Mouse (Mus musculus): ENCODE measurements at regions not wholly inside any gene's neighbourhood (a gene's known extent, or its start where the extent isn't known, plus 50 kb on each side); places are given as distances from the start of the nearest gene placed in this dataset.
A peak's percentile ranks its signal among the peaks of the same experiment; 100 is the strongest.

- peak in 1 of 2 experiments; percentile 9 for DNase-seq
These were observed 84.5 kb downstream of the Gadd45g start for GRCm38 (mm10) chr13:51930931-51931330.

DNA sequence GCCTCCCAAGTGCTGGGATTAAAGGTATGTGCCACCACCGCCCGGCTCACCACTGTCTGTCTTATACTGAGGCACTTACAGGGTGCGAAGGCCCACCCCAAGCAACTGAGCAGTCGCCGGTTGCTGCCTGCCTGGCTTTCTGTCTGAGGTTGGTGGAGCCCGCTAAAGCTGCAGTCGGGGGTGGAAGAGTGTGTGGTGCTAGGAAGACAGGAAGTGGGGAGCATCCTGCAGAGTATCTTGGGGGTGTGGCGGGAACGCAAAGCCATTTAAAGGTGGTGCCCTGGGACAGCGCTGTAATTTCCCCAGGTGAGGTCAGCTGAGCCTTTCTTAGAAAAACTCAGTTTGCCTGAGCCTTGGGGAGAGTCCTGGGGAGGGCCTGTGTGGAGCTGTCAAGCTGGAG, 89.3 kb downstream of the Gadd45g start:
- DNase-seq: no peak

- no peak for DNase-seq
These were observed 90.0 kb downstream of the Gadd45g start for GRCm38 (mm10) chr13:51936441-51936840.

GRCm38 (mm10) chr13:51937898-51938297, 91.4 kb downstream of the Gadd45g start:
- DNase-seq: no peak

GRCm38 (mm10) chr13:51939262-51939661, 92.8 kb downstream of the Gadd45g start:
- DNase-seq: no peak

DNA sequence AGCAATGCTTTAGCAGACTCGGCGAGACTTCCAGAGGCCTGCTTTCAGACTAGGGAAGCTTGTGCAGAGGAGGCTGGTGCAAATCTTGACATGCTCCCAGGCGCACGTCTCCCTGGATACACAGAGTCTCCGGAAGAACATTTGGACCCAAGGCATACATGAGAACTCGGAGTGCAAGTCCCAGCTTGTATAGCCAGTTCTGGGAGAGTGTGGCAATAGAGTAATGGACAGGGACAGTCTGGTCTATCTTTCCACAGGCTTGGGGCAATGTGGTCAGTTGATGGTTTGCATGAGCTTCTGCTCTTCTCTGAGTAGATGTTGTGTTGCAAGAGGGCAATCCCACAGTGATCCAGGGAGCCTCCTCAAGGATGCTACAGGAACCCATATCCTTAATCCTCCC, 93.2 kb downstream of the Gadd45g start:
- no peak for DNase-seq

- no peak for DNase-seq
These were observed 99.7 kb downstream of the Gadd45g start for GRCm38 (mm10) chr13:51946171-51946570.

GRCm38 (mm10) chr13:51948896-51949295, 102.4 kb downstream of the Gadd45g start:
- DNase-seq: no peak

- DNase-seq: no peak
These were observed 105.1 kb downstream of the Gadd45g start for GRCm38 (mm10) chr13:51951506-51952038.

DNA sequence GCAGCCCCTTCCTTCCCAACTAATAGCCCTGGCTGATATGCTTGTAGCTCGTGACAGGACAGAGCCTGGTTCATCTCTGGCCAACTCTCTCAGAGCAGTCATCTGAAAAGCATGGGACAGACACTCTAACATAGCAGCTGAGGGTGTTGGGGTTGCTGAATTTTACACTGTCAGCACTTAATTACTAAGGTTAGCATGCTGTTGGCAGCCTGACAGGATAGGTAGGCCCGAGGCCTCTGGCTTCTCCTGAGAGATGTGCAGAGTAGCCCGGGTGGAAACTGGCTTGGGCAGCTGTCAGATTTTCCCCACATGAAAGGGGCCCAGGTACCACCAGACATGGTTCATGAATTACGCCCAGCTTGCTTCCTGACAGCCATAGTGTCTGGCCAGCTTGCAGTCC, 106.6 kb downstream of the Gadd45g start:
- DNase-seq: no peak

DNA sequence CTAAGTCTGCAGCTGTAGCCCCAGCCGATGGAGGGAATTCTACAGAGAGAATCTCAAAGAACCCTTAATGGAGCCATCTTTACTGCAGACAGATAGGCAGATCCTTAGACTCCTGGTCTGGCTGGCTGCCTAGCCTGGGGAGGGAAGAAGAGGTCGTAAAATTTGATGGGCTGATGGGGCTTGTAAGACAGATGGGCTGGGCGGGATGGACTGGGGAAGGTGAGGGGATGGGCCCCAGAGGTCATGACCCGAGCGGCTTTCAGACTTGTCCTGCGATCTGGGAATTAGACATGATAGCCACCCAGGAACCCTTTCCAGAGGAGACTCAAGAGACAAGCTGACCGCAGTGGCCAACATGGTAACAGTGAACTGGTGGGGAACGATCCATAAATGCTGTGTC, 107.1 kb downstream of the Gadd45g start:
- DNase-seq: no peak

DNA sequence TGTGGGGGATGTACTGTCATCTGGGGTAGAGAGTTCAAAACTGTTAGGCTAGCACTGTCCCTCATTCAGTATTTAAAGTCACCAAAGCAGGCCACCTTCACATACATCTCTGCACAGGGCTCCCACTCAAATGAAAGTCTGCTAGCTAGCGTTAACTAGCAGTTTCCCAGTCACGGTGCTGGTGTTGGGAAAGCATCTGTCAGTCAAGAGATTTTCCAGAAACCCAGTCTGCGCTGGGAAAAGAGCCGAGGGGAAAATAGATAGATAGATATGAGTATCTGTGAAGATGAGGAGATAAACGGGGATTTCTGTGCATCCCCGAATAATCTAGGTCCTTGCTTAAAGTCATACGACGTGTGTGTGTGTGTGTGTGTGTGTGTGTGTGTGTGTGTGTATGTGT, 110.6 kb downstream of the Gadd45g start:
- no peak for DNase-seq

DNA sequence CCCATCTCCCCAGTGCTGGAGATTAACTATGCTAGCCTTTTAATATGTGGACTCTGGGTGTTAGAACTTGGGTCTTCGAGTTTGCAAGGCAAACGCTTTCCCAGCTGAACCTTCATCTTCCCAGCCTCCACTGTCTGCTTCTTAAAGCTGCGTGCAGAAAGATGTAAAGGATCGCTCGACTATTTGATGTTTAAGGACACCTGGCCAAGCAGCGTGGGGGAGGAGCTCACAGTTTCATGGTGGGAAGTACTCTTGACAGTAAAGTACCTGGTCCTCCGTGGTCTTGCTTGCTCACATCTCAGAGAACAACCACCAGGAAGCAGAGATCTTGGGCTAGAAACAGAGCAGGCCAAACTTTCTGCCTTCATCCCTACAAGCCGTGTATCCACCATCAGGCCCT, 113.1 kb downstream of the Gadd45g start:
- DNase-seq: no peak

GRCm38 (mm10) chr13:51960262-51960661, 113.8 kb downstream of the Gadd45g start:
- DNase-seq: no peak

DNA sequence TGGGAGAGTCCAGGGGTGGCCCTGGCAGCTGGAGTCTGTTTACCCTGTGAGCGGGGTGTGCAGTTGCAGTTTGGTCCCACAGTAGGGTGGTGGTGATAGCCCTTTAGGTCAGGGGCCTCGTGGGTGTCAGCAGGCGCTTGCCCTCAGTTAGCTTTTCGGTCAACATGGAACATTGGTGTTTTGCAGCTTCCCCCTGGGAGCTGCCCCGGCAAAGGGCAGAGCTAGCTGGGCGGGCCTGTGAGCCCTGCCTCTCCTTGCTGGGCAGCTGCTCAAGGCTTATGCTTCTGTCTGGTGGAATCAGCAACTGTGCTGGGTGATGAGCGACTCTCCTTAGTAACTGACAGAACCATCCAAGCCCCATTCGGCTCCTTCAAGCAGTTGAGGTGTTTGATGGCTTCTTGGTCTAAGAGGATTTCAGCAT, 115.7 kb downstream of the Gadd45g start:
- DNase-seq: no peak

GRCm38 (mm10) chr13:51962676-51963075, 116.2 kb downstream of the Gadd45g start:
- no peak for DNase-seq

- DNase-seq: no peak
These were observed 117.5 kb downstream of the Gadd45g start for GRCm38 (mm10) chr13:51963966-51964365.

GRCm38 (mm10) chr13:51964416-51964815, 117.9 kb downstream of the Gadd45g start:
- DNase-seq: no peak

DNA sequence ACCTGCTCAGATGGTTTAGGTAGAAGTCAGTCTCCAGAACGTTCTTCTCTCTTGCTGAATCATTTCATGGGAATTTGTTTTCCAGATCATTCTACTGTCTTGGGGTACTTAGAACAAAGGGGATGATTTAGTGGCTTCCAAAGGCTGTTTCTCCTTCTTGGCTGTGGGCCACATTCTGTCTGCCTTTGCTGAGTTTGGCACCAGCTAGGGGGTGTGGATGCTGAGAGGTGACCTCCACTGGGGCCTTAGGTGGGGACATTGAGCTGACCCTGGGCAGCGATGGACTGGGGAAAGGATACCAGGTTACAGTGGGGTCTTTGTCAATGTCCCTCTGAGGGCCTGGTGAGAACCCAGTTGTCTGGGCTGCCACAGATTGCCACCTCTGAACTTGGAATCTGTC, 118.4 kb downstream of the Gadd45g start:
- no peak for DNase-seq

- DNase-seq: no peak
These were observed 121.6 kb downstream of the Gadd45g start for GRCm38 (mm10) chr13:51968103-51968502.

DNA sequence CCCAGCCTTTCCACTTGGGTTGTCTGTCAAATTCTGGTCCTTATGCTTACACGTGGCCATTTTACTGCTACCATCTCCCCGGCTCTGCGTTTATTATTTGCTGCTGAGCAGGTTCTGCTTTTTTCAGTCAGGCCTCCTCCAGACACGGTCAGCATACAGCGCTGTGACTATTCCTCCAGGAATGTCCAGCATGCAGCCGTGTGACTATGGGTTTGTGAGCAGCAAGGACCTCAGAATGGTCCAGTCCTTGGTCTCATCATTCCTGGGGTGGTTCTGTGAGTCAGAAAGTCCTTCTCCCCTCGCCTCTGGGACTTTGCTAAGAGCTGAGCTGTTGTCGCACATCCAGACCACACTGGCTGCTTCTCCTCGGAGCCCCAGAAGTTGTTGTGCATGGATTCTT, 122.3 kb downstream of the Gadd45g start:
- no peak for DNase-seq

DNA sequence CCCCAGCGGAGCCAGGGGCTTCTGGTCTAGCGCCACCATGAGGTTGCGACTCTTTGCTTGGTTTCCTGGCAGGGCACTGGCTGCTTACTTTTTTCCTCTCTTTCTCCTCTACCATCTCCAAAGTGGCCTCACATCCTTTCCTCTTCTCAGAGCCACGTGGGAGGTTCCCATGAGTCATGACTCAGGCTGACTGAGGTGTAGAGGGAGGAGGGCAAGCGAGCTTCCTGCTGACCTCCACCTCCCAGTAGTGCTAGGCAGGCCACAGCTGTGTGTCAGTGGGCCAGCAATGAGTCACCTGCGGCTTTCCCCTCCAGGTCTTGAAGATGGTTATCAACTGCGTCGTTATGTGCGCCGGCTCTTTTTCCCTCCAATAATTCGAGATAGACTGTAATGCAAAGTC, 123.6 kb downstream of the Gadd45g start:
- DNase-seq: no peak

DNA sequence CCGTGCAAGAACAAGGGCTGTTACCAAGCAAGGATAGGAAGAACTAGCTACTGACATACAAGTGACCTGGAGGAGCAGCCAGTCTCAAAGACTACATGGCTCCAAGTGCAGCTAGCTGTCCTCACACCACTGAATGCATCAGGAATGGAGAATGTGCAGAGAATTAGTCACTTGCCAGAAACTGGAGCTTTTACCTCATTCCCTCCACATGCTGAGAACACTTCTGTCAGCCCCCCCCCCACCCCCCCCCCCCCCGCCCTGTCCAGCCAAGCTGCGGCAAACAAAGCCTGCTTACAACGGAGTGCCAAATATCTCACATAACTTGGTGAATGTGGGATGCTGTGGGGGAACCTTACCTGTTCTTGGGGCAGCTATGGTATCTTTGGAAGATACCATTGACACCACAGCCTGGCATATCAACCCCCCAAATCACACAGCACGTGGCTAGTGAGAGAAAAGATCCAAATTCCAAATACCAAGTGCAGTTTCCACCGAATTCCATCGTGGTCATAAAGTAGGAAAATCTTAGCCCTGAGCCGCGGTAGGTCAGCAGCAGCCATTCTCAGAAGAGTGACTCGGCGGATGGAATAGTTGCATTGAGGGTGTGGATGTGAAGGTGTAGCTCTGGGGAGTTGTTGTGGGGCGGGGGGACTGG, 126.3 kb downstream of the Gadd45g start:
- DNase-seq: no peak

GRCm38 (mm10) chr13:51973461-51973860, 127.0 kb downstream of the Gadd45g start:
- DNase-seq: no peak

- DNase-seq: no peak
These were observed 127.6 kb downstream of the Gadd45g start for GRCm38 (mm10) chr13:51974101-51974500.
